Mouse (Mus musculus) cerebellum, postnatal 14 days (tissue): ENCODE data around the gene Cdc14a.
A peak's percentile ranks its signal among the peaks of the same experiment; 100 is the strongest.

Experiments
- DNase-seq, 2 experiments: peaks; one replicate each; pipeline ENCODE4 v3.0.0; 2021; ENCODE audit warnings: mixed read lengths in 2 of 2

The Cdc14a gene

DNA sequence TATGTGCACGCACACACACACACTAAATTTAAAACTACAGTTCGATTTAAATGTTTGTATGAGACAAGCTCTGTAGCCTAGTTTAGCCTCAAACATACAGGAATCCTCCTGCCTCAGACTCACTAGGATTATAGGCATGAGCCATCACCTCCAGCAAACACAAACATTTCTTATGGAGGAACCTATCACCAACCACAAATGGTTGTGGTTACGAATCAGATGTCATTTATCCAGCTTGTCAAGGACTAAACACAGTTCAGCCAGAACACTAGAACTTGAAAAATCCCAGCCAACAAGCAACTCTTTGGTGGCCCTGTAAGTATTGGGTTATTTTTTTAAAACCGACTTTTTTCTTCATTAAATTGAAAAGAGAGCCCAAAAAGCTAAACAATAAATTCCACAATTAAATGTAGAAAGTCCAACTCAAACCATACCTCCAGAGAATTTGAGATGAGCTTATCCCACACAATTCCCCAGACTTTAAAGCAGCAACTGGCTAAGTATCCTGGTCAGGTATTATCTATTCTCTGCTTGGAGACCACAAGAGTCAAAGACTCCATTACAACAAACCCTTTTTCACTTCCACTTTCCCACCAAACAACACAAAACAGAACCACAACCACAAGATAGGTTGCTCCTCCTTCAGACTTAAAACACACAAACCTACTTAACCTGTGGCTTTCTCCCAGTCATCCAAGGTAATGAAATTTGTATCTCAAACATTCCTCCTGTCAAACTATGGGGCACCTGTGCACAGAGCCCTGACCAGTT, 10.7 kb downstream of the Cdc14a start:
- DNase-seq = no peak

DNA sequence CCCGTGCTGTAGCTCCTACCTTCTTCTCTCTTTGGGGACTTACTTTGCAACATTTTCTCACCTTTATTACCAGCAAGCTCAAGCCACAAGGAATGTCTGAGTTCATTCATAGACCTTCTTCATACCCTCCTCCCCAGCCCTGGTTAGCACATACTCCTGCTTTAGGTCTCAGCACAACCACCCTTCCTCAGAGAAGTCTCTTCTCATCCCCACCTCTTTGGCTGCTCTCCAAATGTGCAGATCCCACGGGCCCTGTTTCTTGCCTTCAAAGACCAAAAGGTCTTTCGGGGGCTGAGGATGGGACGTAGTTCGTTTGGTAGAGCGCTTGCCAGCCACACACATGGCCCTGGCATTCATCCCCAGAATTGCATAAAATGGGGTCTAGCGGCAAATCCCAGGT, 13.8 kb downstream of the Cdc14a start:
- DNase-seq = peak in 1 of 2 experiments; percentile 15

DNA sequence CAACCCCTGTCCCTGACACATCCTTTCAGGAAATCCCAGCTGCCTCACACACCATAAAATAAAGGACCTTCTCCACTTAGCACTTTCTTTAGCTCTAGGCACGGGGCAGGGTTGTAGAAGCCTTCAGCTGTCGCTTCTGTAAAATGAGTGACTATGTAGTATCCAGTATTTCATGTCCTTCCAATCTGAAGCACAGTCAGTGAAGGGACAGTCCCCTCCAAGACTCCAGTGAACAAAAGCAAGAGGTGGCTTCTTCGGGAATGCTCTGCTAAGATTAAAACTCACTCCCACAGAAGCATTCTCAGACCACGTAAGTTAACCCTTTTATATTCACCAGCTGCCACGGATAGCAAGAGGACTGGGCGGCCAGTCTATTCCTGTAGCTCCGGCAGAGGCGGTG, 14.3 kb downstream of the Cdc14a start:
- no peak for DNase-seq

DNA sequence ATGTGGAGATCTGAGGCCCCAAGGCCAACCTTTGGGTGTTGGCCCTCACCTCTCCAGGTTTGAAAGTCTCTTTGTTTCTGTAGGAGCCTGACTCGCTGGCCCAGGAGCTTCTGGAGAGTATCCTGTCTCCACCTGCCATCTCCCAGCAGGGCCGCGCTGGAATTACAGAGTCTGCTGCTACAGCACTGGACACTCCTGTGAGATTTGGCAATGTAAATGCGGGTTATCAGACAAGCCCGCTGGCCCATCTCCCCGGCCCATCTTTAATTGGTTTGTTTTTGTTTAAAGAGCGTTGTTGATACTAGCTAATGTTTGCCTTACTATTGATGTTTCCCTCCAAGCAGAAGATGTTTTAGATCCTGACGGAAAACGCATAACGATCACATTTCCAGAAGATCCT, 15.0 kb downstream of the Cdc14a start:
- peak; percentile 24 to 30 for DNase-seq

DNA sequence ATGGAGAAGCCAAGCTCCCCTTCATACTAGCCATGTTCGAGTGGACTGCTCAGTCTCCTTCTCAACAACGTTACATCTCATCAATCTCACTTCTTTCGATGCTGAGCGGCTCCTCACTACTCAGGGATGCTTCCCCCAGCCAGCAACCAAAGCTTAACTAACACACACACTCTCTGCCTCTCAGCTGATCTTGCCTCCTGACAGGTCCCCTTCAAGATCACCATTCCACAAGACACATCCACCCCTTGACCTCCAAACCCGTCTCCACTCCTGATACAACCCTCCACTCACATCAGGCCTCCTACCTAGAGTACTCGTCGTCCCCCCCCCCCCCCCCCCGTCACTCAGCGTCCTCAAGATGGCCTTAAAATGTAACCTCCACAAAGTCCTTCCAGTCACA, 18.3 kb downstream of the Cdc14a start:
- DNase-seq = no peak

DNA sequence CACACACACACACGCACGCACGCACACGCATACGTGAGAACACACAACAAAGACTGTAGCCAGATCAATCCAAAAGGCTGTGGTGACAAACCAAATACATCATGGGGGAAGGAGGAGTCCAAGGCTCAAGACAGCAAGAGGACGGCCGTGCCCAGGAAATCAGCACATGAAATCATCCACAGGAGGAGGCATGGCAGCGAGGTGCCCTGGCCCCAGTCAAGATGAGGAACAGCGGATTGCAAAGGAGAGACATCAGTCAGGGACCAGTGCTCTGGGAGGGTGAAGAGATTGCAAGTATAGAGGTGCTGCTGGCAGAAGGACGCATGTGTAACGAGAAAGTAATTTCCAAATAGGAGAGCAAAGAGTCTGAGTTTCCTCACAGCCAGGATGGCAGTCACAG, 22.4 kb downstream of the Cdc14a start:
- no peak for DNase-seq

DNA sequence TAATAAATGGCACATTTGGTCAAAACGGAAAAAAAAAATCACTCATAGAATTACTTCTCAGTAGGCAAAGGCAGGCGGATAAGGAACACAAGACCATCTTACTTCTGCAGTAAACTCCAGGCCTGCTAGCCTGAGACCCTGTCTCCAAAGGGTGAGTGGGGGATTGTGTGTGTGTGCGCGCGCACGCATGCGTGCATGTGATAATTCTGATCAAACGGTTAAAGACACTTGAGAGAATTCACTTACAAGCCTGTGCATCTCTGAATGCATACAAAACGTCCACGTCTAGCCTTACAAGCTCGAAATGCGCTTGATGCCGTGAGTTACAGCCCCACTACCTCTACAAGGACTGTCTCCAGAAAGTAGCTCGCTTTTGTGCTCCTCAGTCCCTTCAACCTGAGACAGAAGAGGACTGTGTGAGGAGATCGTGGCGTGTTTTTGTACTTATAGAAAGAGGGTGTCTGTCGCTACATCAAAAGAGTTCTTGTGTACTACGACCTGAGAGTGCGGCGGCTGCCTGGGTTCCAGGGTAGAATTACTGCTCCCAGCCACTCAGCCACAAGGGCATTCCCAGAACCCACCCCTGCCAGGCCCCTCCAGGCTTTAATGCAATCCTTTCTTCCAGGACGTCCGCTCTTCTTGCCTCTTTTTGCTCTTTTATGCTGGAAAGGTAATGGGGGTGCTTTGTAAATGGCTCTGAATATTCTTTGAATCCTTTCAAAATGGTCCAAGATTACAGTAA, 24.3 kb downstream of the Cdc14a start:
- no peak for DNase-seq

DNA sequence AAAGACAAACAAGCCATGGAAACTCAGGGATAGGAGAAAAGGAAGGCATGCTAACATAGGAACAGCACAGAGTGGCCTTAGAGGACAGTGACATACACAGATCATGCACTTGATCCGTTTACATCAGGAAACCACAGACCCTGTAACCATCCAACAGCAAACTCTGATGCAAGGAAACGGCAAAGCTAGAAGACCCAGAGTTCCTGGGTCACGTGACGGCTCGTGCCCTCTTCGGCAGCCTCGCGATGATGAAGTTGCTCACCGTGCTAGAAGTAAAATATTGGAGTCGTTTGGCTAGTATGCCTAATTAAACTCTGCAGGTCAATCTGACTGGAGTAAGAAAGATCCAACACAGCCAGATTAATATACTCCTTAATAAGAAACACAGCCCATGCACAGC, 25.3 kb downstream of the Cdc14a start:
- no peak for DNase-seq

DNA sequence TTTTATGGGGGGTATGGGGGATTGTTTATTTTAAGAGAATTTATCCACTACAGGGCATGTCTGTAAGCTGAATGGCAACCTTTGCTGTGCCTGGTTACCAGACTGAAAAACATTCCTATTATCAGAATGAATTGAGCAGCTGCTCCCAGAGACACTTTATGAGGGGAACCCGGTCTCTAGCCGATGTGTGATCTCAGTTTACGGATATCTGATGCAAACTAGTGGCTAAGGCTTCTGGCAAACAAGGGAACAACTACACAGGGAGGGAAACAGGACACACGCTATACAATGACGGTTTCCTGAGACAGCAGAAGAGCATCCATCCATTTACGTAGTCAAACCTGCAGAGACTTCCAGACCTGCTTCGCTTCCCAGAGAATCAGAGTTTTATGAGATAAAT, 25.9 kb downstream of the Cdc14a start:
- DNase-seq = no peak

DNA sequence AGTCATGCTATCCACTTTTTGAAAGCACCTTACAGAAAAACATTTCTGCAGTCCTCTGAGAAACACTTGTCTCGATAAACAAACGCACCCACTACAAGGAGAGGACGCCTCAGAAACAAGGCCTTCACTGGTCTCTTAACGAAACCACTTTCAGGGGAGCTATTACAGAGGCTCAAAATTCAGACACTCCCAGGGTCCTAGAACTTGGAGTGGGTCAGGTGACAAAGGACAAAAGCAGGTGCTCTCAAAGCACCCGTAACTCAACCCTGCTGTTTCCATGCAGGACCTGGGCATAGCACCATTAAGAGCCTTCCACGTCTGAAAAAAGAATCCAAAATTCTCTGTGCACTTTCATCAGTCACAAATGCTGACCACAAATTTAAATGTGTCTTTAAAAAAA, 26.5 kb downstream of the Cdc14a start:
- no peak for DNase-seq

DNA sequence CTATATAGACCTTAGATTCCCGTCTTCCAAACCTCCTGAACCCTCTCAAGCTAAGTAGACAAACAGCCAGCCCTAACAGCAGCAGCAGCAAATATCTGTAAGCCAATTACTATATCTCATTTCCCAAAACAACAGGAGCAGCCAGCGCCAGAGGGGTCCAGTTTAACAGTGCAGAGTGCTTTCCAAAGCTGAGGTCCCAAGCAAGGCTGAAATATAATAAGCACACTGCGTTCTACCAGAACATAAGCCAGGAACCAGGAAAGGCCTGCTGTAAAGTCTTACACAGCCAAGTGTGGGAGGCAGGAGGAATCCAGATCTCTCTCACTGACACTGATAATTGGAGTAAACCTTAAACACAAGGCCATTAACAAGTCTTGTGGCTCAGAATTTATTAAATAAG, 27.3 kb downstream of the Cdc14a start:
- no peak for DNase-seq

DNA sequence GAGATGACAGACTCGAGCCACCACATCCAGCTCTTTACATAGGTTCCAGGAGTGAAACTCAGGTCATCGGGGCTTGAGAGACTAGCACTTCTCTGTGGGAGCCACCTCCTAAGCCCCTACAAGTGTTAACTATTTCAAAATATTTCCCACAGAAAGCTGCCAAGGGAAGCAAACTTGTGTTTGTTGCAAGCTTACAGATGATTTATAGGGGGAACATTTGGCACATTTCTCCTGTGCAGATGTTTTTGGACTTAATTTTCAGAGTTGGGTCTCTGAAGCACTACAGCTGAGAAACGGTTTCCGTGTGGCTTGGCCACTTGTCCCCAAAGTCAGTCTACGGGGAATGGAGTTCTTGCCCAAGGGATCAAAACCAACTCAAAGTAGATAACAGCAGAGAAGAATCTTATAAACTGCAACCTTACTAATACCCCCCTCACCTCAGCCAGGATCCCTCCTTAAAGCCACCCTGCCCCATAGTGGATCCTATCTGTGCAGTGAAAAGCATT, 28.9 kb downstream of the Cdc14a start:
- DNase-seq = no peak

DNA sequence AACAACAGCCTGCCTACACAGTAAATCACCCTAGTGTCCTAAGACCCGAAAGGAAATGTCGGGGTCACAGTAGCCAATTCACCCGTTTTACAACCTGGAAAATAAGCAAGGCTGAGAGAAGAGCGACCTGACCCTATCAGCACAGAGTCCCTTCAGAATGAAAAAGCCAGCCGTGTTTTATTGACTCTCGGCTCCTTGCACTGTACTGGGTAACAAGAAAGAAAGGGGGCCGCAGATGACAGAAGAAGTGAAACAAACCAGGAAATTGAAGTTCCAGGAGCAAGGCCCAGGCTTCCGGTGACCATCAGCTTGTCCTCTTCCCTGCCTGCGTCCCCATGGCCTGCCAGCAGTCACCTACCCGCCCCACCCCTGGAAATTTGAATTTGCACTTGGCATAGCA, 32.4 kb downstream of the Cdc14a start:
- DNase-seq = no peak

DNA sequence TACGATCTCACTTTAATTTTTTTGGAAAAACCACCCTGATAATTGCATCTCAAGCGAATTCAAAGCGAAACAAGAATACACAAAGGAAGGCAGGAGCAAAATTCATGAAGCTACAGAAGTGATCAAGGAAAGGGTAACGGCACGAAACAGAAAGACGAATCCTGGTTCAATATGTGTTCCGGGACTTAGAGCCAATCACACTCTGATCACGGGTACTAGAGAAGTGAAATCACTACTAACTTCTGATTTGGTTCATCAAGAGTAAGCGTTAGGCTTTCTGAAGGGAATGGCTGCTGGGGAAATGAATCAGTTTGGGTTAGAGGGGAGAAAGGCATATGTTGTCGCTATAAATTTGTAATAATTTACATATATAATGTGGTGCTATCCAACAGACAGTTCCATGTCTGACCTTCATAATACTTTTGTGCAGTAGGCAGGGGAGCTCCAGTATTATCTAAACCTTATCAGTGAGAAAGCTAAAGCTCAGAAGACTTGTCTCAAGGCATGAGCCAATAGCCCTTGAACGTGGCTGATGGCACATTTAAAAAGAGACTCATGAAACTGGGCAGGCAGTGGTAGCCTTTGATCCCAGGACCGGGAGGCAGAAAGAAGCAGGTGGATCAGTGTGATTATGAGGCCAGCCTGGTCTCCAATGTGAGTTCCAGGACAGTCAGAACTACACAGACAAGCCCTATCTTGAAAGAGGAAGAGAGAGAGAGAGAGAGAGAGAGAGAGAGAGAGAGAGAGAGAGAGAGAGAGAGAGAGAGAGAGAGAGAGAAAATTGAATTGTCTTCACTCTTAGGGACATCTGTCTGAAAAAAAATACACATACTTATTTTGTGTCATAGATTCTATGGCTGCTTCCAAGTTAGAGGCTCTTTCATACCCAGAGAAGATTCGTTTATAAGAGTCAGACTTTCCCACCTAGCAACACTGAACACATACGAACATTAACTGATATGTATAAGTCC, 34.0 kb downstream of the Cdc14a start:
- no peak for DNase-seq

DNA sequence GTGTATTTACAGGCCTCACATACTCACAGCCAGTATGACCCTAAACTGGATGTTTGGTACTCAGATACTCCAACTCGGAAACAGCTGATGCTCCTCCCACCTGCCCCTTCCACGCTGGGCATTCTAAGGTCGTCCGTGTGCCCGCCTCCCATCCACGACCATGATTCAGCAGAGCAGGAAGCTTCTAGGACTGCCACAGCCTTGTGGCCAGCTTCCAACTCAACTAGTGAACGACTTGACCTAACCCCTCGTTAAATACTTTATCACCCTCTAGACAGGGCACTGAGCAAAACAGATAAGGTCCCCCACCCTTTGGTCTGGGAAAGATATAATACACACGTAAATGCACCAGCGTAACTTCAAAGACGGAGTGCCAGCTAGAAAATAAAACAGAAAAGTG, 35.0 kb downstream of the Cdc14a start:
- DNase-seq = no peak

DNA sequence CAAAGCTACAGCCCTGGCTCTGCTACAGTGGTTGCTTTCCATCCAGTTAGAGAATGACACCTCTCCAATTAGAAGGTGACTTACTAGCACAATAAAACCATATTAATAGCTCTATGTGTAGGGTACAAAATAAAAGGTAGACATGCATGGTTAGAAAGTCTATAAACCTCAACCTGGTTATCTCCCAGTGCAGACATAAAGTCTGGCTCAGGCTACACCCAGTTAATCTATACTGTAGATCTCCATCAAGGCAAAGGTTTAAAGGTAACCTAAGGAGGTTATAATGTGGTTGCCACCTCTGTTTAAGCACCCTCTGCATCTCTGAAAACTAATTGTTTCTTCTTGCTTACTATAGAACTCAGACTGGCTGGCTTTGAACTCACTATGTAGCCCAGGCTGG, 36.9 kb downstream of the Cdc14a start:
- DNase-seq = no peak

DNA sequence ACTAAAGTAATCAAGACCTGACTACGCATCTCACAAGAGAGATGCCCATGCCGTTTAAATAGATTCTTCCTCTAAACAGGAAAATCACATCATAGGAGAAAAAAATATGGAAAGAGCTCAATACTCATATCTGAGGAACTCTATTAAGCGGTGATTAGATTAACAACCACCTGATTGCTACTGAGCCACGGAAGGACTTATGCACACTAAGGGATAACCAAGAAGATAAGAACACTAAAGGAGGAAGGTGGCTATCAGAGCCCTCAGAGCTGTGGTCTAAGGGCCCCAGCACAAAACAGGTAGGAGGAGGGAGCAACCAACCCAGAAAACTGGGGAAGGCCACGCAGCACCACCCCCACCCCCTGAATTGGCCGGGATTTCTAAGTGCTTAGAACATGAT, 37.5 kb downstream of the Cdc14a start:
- DNase-seq = no peak

DNA sequence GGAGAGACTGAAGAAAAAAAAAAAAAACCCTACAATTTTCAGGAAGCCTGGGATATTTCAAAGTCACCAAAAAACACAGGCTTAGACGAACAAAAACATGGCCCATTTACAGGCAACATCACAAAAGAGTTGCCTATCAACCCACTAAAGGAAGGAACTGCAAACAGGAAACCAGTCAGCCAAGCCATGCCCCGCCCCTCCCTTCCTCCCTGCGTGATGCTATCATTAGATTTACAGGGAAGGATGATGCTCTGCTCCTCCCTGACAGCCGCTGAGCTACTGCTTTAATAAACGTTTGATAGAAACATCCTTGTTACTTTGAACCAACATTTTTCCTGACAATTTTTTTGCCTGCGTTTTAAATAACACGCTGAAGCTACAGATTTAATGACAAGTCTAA, 39.5 kb downstream of the Cdc14a start:
- DNase-seq = no peak

DNA sequence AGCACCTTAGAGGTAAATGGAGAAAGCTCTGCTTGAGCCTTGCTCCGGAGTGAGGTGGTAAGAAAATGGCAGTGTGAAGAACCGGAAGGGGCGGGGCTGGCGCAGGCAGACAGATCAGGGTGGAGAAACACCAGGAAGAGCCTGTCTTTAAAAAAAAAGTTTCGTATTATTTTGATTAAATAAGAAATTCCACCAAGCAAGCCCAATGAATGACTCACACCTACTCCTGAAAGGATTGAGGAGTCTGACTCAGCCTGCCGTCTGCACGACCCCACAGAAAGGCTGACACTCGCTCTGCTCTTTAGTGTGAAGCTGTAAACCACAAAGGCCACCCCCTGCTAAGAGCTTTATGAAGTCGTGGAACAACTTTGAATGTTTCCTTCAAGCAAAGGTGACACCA, 43.5 kb downstream of the Cdc14a start:
- no peak for DNase-seq

DNA sequence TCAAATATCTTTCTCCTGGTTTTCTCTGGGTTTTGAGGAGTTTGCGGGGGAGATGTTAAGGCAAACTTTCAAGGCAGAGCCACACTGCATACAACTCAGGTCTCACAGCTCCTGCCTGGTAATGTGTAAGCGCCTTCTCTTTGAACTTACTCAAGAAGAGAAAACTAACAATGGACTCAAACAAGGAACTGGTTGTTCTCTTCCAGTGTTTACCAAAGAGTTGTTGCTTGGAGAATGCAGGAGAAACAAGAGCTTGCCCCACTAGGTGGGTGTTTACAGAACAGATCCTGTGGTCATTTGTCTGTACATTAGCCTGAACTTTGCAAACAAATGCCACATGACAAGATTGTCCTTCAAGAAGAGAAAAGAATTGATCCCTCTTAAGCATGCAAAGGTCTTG, 48.4 kb downstream of the Cdc14a start:
- DNase-seq = no peak

DNA sequence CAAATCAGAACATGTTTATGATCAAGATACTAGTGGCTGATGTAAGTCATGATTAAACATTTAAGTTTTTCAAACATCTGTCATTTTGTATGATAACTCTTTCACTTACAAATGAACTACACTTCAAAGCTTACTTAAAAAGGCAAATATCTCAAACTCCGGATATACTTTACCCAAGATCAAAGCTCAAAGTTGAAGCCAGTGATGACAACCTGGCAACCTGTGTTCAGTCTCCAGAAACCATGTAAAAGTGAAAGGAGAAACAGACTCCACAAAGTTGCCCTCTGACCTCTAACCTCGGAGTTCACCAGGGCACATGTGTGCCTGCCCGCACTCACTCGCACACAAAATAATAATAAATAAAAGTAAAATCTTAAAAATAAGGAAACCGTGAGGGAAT, 49.3 kb downstream of the Cdc14a start:
- DNase-seq = no peak

DNA sequence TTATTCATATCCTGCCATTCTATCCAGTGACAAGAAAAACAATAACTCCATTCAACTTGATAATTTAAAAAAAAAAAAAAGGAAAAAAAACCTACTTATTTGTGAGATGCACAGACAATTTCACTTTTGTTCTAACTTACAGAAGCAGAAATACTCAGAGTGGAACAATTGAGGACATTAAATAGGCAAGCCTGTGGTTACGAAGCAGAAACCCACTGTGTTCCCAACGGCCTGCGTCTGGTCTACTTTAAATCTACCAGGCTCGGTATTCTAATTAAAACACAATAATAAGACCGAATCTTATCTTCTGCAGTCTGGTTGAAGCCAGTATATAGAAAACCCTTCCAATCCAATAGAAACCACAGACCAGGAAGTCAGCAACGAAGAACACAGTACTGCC, 50.6 kb downstream of the Cdc14a start:
- DNase-seq = no peak

DNA sequence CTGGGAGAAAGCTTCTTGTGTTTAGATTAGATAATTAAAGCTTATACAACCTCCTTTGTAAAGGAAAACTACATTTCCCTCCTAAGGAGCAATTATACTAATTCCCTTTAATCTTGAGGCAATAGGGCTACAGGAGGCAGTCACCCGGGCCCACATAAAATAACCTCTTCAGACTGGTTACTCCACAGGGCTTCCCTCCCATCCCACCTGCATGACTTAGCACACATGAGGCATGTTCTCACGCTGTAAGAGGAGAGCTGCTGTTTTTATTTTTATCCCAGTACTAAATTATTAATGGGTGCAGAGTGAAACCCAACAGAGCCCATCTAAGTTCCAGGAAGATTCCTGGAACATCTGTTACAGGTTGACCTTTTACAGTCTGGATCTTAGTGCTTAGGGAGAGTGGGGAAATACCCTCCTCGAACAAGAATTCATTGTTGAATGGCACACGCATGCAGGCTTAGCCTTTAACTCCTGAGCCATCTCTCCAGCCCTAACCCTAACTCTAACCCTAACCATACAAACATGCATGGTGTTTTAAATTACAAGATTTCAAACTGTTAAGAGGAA, 54.9 kb downstream of the Cdc14a start:
- no peak for DNase-seq
